Mouse (Mus musculus): Measurements from ENCODE around the gene Mgat2.

DNA sequence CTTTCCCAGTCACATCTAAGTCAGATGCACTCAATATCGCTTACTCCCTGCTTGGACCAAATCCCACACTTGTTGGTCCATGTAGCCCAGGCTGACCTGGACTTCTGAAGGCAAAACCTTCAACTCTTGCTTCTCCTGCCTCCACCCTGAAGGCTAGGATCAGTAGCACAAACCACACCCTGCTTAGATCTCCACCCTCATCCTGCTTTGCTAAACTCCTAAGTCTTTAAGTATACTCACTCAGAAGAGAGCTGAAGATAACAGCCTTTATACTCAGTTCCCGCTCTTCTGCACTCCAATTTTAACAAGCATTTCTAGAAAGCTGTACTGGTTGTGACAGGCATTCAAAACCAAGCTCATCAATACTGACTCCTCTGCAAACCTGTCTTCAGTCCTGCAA, 26.9 kb upstream of the Mgat2 start:
- TF ChIP-seq CTCF (IDR thresholded peaks at IDR 0.05; ENCODE audit: low read depth, low read length): no peak
- TF ChIP-seq POLR2A (IDR thresholded peaks at IDR 0.05; ENCODE audit: insufficient read depth, low read length): no peak
- no peak for TF ChIP-seq EP300 (IDR thresholded peaks at IDR 0.05; ENCODE audit: insufficient read depth, low read depth, low read length)
